Mouse (Mus musculus) neural tube, embryonic 11.5 days (tissue): ENCODE measurements around the gene Trim65. TPM values are rescaled to one million over a fixed set of nuclear protein-coding genes. Genes with fewer than 3 reads are reported as not detected.

Experiments
- ATAC-seq: fragments of 200-750 bp; cut with Nextera tagmentation; 2 replicates; pipeline ENCODE4 v1.8.0; 2017; ENCODE audit warnings: moderate number of reproducible peaks, mild to moderate bottlenecking, moderate TSS enrichment, moderate library complexity; ENCODE audit not compliant: insufficient read depth, low FRiP score, low TSS enrichment
- DNase-seq: peaks from one replicate; pipeline ENCODE4 v3.0.0-alpha.2; 2015; ENCODE audit warnings: low spot score
- H3K27ac ChIP-seq: fragments of 300-500 bp; sonication (generic); 2 replicates; pipeline ENCODE4 v1.5.1; 2014; ENCODE audit warnings: low read depth, mild to moderate bottlenecking, low read length
- H3K27me3 ChIP-seq: fragments of 300-500 bp; sonication (generic); 2 replicates; pipeline ENCODE4 v1.6.1; 2014; ENCODE audit warnings: mild to moderate bottlenecking, low read length, mixed read lengths; ENCODE audit not compliant: control insufficient read depth, insufficient read depth
- H3K36me3 ChIP-seq: fragments of 300-500 bp; sonication (generic); 2 replicates; pipeline ENCODE4 v1.6.1; 2014; ENCODE audit warnings: mild to moderate bottlenecking, low read length, moderate library complexity, mixed read lengths; ENCODE audit not compliant: control insufficient read depth, insufficient read depth
- H3K4me1 ChIP-seq: fragments of 300-500 bp; sonication (generic); 2 replicates; pipeline ENCODE4 v1.6.1; 2014; ENCODE audit warnings: low read length, mixed read lengths; ENCODE audit not compliant: control insufficient read depth, insufficient read depth
- H3K4me2 ChIP-seq: fragments of 300-500 bp; sonication (generic); 2 replicates; pipeline ENCODE4 v1.6.1; 2014; ENCODE audit warnings: low read depth, mild to moderate bottlenecking, moderate library complexity
- H3K4me3 ChIP-seq: fragments of 300-500 bp; sonication (generic); 2 replicates; pipeline ENCODE4 v1.5.1; 2014; ENCODE audit warnings: low read depth, low read length
- H3K9ac ChIP-seq: fragments of 300-500 bp; sonication (generic); 2 replicates; pipeline ENCODE4 v1.6.1; 2014; ENCODE audit warnings: mild to moderate bottlenecking, low read length
- H3K9me3 ChIP-seq: fragments of 300-500 bp; sonication (generic); 2 replicates; pipeline ENCODE4 v1.6.1; 2016; ENCODE audit warnings: low read length; ENCODE audit not compliant: control insufficient read depth
- WGBS: fragments of 180-500 bp; shearing (Covaris S2); extraction: QIAGEN DNeasy Blood & Tissue Kit; methylation state at CpG from one replicate; pipeline ENCODE4 v1.1.7; 2014; 5-methylcytosine and 5-hydroxymethylcytosine counted together
- polyA plus RNA-seq: library from polyadenylated mRNA; unstranded; fragments of >200 nt; fragmentation: Nextera tagmentation; extraction: Ambion mirVana; gene quantifications from 2 replicates; pipeline ENCODE4 v1.2.1, GENCODE M21; 2014

Trim65 gene
- polyA plus RNA-seq, 1 experiment from 2014 or later = 1.6 TPM

DNA sequence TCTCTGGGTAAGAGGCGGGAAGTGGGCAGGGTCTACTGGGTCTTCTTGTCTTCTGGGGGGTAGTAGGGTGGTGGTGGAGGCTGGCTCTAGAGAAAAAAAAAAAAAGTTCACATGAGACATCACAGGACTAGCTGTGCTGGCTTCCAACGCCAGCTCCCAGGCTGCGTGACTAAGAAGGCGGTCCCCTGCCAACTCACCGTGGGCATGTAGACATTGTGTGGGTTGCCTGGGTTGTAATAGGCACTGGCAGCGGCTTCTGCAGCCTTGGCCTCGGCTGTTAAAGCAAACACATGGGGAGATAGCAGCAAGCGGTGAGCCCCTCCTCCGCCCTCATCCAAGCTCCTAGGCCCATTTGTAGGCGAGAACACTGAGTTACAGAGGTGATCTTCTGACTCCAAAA is 51.4 kb downstream of the Trim65 start:
- Histone ChIP-seq H3K27ac (no peak overlapping the region), H3K9me3 (no peaks in the 10 kb centered on the region), H3K9ac (no peak overlapping the region), H3K4me1 (peaks cover 13% of the 10 kb centered on the region), H3K4me2 (no peak overlapping the region), H3K27me3 (no peaks in the 10 kb centered on the region), H3K4me3 (no peak overlapping the region), H3K36me3 (peaks cover 13% of the 10 kb centered on the region)
- no peak for ATAC-seq
- DNase-seq = peak; percentile 6
- 80% methylated on average over 10 of the region's 10 CpGs for WGBS

DNA sequence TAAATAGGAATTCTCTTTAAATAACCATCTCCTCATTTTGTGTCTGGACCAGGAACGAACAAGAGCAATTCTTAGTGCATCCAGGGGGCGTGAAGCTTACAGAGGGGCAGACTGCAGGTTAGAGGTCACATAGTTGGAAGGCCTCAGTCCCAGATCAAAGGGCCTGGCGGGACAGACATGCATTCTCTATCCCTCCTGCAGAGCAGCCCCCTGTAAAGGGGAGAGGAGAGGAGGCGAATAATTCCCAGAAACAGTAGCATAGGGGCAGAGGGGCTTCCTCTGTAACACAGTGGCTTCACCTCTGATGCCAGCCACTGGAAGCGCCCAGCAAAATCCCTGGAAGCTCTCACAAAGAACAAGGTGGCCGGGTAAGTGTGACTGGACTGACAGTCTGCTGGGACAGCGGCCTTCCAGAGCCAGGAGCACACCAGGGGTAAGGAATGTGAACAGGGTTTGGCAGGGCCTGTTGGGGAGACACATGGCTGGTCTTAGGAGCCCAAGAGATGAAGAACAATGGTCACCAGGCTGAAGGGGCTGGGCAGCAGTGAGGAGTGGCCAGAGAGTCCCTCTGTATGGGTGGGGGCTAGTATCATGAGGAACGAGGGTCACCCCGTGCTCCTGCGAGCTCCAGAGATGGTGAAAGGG is 52.1 kb downstream of the Trim65 start:
- Histone ChIP-seq H3K4me1 (peaks cover 13% of the 10 kb centered on the region), H3K4me2 (peak overlapping the region; percentile 58), H3K27me3 (no peaks in the 10 kb centered on the region), H3K9me3 (no peaks in the 10 kb centered on the region), H3K9ac (peak overlapping the region; percentile 1; the same call in 1 of the 2 replicates), H3K36me3 (peaks cover 13% of the 10 kb centered on the region), H3K27ac (peak overlapping the region; percentile 70), H3K4me3 (no peak overlapping the region)
- 21% methylated on average over 10 of the region's 10 CpGs for WGBS
- no peak for ATAC-seq
- DNase-seq = peak; percentile 25

DNA sequence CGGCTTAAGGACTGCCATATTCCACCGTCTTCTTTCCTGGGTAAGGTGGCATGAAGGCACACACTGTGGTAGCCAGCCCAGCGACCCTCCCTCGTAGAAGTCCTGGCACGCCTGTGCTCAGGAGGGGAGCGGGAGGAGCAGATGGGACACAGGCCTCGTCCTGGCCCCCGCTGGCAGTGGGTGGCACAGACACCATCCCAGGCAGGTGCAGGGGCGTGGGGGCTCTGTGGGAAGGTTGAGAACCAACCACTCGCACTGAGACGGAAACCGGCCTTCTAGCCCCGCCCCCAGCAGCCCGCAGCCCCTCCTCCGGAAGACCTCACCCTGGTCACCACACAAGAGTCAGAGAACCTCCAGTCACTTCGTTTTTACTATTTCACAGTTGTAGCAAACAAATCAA is 52.7 kb downstream of the Trim65 start:
- DNase-seq = peak; percentile 58
- Histone ChIP-seq H3K4me2 (peak overlapping the region; percentile 58), H3K9me3 (no peaks in the 10 kb centered on the region), H3K9ac (peak overlapping the region; percentile 53), H3K27ac (0 out of 2 replicates have a peak overlapping the region, but pooled peaks have one; percentile 0), H3K36me3 (peaks cover 10% of the 10 kb centered on the region), H3K4me1 (peaks cover 13% of the 10 kb centered on the region), H3K27me3 (no peaks in the 10 kb centered on the region), H3K4me3 (peak overlapping the region; percentile 21)
- 6% methylated on average over 16 of the region's 16 CpGs for WGBS
- 0 out of 2 replicates have a peak, but pooled peaks have one; percentile 47 for ATAC-seq

DNA sequence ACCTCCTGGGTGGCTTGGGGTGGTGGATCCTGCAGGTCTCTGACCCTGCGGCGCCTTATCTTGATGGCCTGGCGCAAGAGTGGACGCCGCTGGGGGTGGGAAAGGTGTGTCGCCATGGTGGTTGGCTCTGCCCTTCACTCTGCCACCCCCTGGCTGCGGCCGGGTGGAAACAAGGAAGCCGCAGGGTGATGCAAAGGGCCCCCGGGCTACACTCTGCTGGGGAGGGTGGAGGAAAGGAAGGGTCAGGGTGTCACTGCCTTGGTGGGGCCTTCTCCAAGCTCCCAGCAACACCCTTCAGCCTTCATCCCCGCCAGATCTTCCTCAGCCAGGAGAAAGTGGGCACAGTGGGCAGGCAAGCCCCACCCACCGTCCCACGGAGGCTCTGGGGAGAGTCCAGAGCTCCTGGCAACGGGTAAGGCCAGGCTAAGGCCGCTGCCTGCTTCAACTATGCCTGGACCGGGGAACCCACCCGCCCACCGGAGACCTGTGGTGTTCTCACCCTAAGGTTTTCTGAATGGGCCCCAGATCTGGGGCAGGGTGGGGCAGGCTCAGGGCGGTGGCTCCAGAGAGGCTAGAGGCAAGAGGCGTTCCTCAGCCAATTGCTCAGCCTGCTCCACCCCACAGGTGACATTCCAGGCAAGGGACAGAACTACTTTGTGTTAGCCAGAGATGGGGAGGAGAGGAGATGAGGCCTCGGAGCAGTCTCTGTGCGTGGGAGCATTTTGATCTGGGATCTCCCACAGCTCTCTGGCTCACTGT is 53.3 kb downstream of the Trim65 start, which contains the start of gene Unc13d:
Gene Unc13d (minus strand): TSS at position 516 of the 759 bp plus-strand sequence.
- peak within 1 kb of the TSS; percentile 53 for H3K9ac ChIP-seq
- DNase-seq = peak; percentile 9
- 72% methylated on average over 22 of the region's 22 CpGs for WGBS
- H3K27ac ChIP-seq = peak within 1 kb of the TSS; percentile 70
- H3K4me2 ChIP-seq = peak within 1 kb of the TSS; percentile 58
- peaks cover 13% of the 10 kb centered on the region for H3K4me1 ChIP-seq
- peak within 1 kb of the TSS; percentile 21 for H3K4me3 ChIP-seq
- peaks cover 8% of the 10 kb centered on the region for H3K36me3 ChIP-seq
- H3K9me3 ChIP-seq = no peaks in the 10 kb centered on the region
- no peaks in the 10 kb centered on the region for H3K27me3 ChIP-seq
- no peak for ATAC-seq

DNA sequence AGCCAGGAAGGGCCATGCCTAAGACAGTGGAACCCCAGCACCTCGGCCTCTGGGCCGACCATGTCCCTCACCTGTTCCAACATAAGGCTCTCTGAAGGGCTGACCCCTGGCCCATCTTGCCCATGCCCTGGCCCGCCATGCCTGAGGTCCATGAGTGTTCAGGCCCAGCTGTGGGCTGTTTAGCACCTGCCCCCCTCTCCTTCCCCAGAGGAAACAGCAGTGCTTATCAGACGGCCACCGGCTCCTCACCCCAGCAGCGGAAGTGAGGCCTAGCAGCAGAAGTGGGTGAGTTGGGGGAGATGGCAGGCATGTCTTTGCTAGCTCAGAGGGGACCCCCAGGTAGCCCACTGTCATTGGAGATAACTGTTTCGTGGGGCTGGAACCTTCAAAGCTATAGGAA is 54.1 kb downstream of the Trim65 start:
- H3K9me3 ChIP-seq = no peaks in the 10 kb centered on the region
- 86% methylated on average over 7 of the region's 7 CpGs for WGBS
- H3K9ac ChIP-seq = no peak overlapping the region
- no peaks in the 10 kb centered on the region for H3K27me3 ChIP-seq
- H3K4me1 ChIP-seq = peaks cover 13% of the 10 kb centered on the region
- no peak overlapping the region for H3K27ac ChIP-seq
- peak; percentile 7 for DNase-seq
- 0 out of 2 replicates have a peak overlapping the region, but pooled peaks have one; percentile 7 for H3K4me2 ChIP-seq
- no peak for ATAC-seq
- H3K4me3 ChIP-seq = no peak overlapping the region
- H3K36me3 ChIP-seq = peaks cover 6% of the 10 kb centered on the region

DNA sequence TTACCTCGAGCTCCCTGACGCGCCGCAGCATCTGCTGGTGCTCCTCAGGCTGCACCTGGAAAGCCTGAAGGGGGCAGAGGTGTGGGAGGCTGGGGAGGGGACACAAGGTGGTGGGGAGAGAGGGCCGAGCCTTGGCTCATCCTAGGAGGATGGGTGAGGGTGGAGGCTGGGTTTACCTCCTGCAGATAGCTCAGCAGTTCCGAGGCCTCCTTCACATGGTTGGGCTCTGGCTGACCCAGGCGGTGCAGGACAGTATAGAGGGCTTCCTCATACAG is 54.7 kb downstream of the Trim65 start:
- Histone ChIP-seq H3K9me3 (no peaks in the 10 kb centered on the region), H3K9ac (no peak overlapping the region), H3K4me2 (no peak overlapping the region), H3K27me3 (no peaks in the 10 kb centered on the region), H3K27ac (no peak overlapping the region), H3K4me1 (peaks cover 13% of the 10 kb centered on the region), H3K36me3 (peaks cover 2% of the 10 kb centered on the region), H3K4me3 (no peak overlapping the region)
- DNase-seq = no peak
- no peak for ATAC-seq
- WGBS = 74% methylated on average over 7 of the region's 7 CpGs

DNA sequence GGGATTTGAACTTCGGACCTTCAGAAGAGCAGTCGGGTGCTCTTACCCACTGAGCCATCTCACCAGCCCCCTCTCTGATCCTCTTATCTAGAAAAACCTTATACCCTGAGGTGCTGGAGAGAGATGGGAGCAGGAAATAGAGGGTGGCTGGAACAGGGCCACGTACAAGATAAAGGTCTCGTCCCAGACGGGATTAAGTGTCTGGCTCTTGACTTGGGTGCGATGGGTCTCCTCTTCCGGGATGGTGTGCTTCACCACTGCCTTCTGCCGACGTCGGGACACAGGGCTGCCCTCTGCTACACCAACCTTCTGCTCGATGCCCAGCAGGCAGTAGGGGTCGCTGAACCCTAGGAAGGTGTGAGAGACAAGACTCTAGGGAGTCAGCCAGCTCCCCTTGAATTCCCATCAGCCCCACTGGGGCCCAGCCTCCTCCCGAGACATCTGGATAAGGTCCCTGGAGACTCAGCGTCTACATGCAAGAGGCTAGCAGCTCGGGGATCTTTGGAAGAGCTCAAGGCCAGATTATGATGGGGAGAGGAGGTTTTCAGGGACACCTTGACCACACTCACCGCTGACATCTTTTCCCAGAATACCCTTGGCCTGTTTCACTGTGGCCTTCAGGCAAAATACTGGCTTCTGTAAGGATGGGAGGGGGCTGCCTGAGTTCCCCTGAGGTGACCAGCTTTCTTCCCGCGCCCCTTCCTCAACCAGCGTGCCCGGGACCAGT is 55.2 kb downstream of the Trim65 start:
- Histone ChIP-seq H3K27me3 (no peaks in the 10 kb centered on the region), H3K9ac (no peak overlapping the region), H3K36me3 (no peaks in the 10 kb centered on the region; the same call in none of the 2 replicates), H3K27ac (no peak overlapping the region), H3K4me2 (no peak overlapping the region), H3K4me3 (no peak overlapping the region), H3K9me3 (no peaks in the 10 kb centered on the region), H3K4me1 (peaks cover 13% of the 10 kb centered on the region)
- 67% methylated on average over 20 of the region's 20 CpGs for WGBS
- peak; percentile 8 for DNase-seq
- ATAC-seq = no peak

DNA sequence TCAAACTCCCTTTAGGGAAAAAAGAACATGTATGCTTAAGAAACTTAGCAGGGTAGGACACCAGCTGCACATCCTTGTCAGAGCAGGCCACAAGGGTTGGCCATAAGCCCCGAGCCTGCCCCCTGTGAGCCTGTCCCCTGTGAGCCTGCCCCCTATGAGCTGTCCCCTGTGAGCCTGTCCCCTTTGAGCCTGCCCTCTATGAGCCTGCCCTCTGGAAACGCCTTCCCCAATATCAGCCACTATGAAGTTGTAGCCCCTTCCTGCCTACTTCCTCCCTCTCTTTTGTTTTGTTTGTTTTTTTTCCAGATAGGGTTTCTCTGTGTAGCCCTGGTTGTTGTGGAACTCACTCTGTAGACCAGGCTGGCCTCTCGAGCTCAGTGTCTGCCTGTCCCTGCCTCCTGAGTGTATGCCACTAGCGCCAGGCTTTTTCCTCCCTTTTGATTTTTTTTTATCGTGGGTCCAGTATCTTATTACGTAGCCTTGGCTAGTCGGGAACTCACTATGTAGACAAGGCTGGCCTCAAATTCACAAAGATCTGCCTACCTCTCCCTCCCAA is 56.4 kb downstream of the Trim65 start:
- 71% methylated on average over 7 of the region's 7 CpGs for WGBS
- DNase-seq (peak; percentile 4), ATAC-seq (no peak)
- H3K27me3 ChIP-seq = no peaks in the 10 kb centered on the region
- no peak overlapping the region for H3K9ac ChIP-seq
- H3K9me3 ChIP-seq = no peaks in the 10 kb centered on the region
- peaks cover 13% of the 10 kb centered on the region for H3K4me1 ChIP-seq
- no peak overlapping the region for H3K4me3 ChIP-seq
- H3K27ac ChIP-seq = no peak overlapping the region
- no peaks in the 10 kb centered on the region; the same call in 1 of the 2 replicates for H3K36me3 ChIP-seq
- no peak overlapping the region for H3K4me2 ChIP-seq
